Mouse (Mus musculus): ENCODE data around the gene Rpl22.

Rpl22 gene

GRCm38 (mm10) chr4:152338419-152339292 is 13.1 kb downstream of the Rpl22 start, which contains the start of gene Chd5:
Gene Chd5, plus strand, starts transcription at chr4:152338651.
- DNase-seq (ENCODE audit: low spot score) = no peak

- DNase-seq (ENCODE audit: low spot score) = no peak
These were observed 13.8 kb downstream of the Rpl22 start for GRCm38 (mm10) chr4:152339293-152339790.

GRCm38 (mm10) chr4:152340584-152341284 is 15.2 kb downstream of the Rpl22 start:
- DNase-seq (ENCODE audit: low spot score) = no peak

- DNase-seq (ENCODE audit: low spot score) = no peak
These were observed 17.8 kb downstream of the Rpl22 start for GRCm38 (mm10) chr4:152343296-152343695.

GRCm38 (mm10) chr4:152344651-152345050 is 19.1 kb downstream of the Rpl22 start:
- DNase-seq (ENCODE audit: low spot score) = no peak

- DNase-seq (ENCODE audit: low spot score) = no peak
These were observed 19.8 kb downstream of the Rpl22 start for GRCm38 (mm10) chr4:152345120-152345889.

- DNase-seq (ENCODE audit: low spot score) = no peak
These were observed 24.4 kb downstream of the Rpl22 start for GRCm38 (mm10) chr4:152349837-152350381.

GRCm38 (mm10) chr4:152350722-152351421 is 25.3 kb downstream of the Rpl22 start:
- DNase-seq (ENCODE audit: low spot score) = no peak

GRCm38 (mm10) chr4:152351422-152352305 is 26.1 kb downstream of the Rpl22 start:
- DNase-seq (ENCODE audit: low spot score) = no peak

GRCm38 (mm10) chr4:152353886-152354637 is 28.5 kb downstream of the Rpl22 start:
- DNase-seq (ENCODE audit: low spot score) = no peak

GRCm38 (mm10) chr4:152355672-152356071 is 30.1 kb downstream of the Rpl22 start:
- DNase-seq (ENCODE audit: low spot score) = no peak

GRCm38 (mm10) chr4:152359700-152360099 is 34.2 kb downstream of the Rpl22 start:
- DNase-seq (ENCODE audit: low spot score) = no peak

GRCm38 (mm10) chr4:152360855-152361254 is 35.3 kb downstream of the Rpl22 start:
- DNase-seq (ENCODE audit: low spot score) = no peak

GRCm38 (mm10) chr4:152362180-152362579 is 36.6 kb downstream of the Rpl22 start:
- DNase-seq (ENCODE audit: low spot score) = no peak

GRCm38 (mm10) chr4:152365228-152365627 is 39.7 kb downstream of the Rpl22 start:
- no peak for DNase-seq (ENCODE audit: low spot score)

GRCm38 (mm10) chr4:152382528-152383252 is 57.1 kb downstream of the Rpl22 start:
- DNase-seq (ENCODE audit: low spot score) = no peak

All from T-cell, adult 2 months (primary cell).